Comparison of ENCODE assay signal across 8 mouse cellular contexts in genomic region chr9:106884996-106885900, GRCm38 (mm10). TPM values are rescaled to one million over a fixed set of nuclear protein-coding genes. Genes with fewer than 3 reads are reported as not detected.
DNase-seq lines count a peak whose midpoint lies in the region; ATAC-seq and TF ChIP-seq lines count a peak whose summit lies in the region.

No protein-coding gene starts in this region.

- H3K9me3 ChIP-seq in hindbrain, embryonic 16.5 days (ENCODE audit: control insufficient read depth, low read length): no peaks in the 10 kb centered on the region
- no peaks in the 10 kb centered on the region for H3K9me3 ChIP-seq in midbrain, embryonic 15.5 days

- peaks cover 11% of the 10 kb centered on the region for H3K4me1 ChIP-seq in heart, adult 2 months (ENCODE audit: control insufficient read depth, insufficient read depth, low read length)
- peaks cover 45% of the 10 kb centered on the region for H3K4me1 ChIP-seq in hindbrain, embryonic 16.5 days (ENCODE audit: control insufficient read depth, insufficient read depth, low read depth, low read length)
- peaks cover 61% of the 10 kb centered on the region for H3K4me1 ChIP-seq in midbrain, embryonic 15.5 days

- peak overlapping the region; percentile 65 for H3ac ChIP-seq in C2C12 (ENCODE audit: control insufficient read depth, insufficient read length, low read depth)

- peaks cover 7% of the 10 kb centered on the region; the same call in 1 of the 2 replicates for H3K36me3 ChIP-seq in heart, adult 2 months (ENCODE audit: control insufficient read depth, insufficient read depth, low read length)
- H3K36me3 ChIP-seq in C2C12 (ENCODE audit: control insufficient read depth, insufficient read depth): peaks cover 52% of the 10 kb centered on the region
- H3K36me3 ChIP-seq in hindbrain, embryonic 16.5 days (ENCODE audit: control insufficient read depth, insufficient read depth, low read length): peaks cover 31% of the 10 kb centered on the region
- H3K36me3 ChIP-seq in midbrain, embryonic 15.5 days (replicated peaks): peaks cover 31% of the 10 kb centered on the region

- 0 out of 2 replicates have a peak, but pooled peaks cover 2% of the 10 kb centered on the region for H3K79me2 ChIP-seq in heart, adult 2 months (replicated peaks; ENCODE audit: control insufficient read depth, insufficient read depth, low read length)
- peaks cover 58% of the 10 kb centered on the region for H3K79me2 ChIP-seq in C2C12 (ENCODE audit: control insufficient read depth, insufficient read depth)

- peak overlapping the region; percentile 95 for H3K9ac ChIP-seq in heart, adult 2 months (ENCODE audit: low read depth, low read length)
- H3K9ac ChIP-seq in hindbrain, embryonic 16.5 days (ENCODE audit: low read depth, low read length): peak overlapping the region; percentile 98
- peak overlapping the region; percentile 94 for H3K9ac ChIP-seq in midbrain, embryonic 15.5 days

- no peak for TF ChIP-seq EP300 in heart, adult 2 months (IDR thresholded peaks at IDR 0.05; ENCODE audit: insufficient read depth, low read depth, low read length)

- H3K4me3 ChIP-seq in heart, adult 2 months: peak overlapping the region; percentile 77
- H3K4me3 ChIP-seq in C2C12 (ENCODE audit: insufficient read depth, poor library complexity, severe bottlenecking): peak overlapping the region; percentile 60
- peak overlapping the region; percentile 90 for H3K4me3 ChIP-seq in hindbrain, embryonic 16.5 days (ENCODE audit: low read length)
- H3K4me3 ChIP-seq in midbrain, embryonic 15.5 days: peak overlapping the region; percentile 92

- no peak for DNase-seq in heart, adult 2 months
- DNase-seq in heart, postnatal 14 days: no peak
- DNase-seq in embryo, embryonic 11 days: peak; percentile 66
- DNase-seq in yolk sac, embryonic 10.5 days (ENCODE audit: low spot score): no peak

- 50% methylated on average over 44 of the region's 44 CpGs for WGBS in heart, adult 2 months
- WGBS in hindbrain, embryonic 16.5 days: 17% methylated on average over 44 of the region's 44 CpGs
- 21% methylated on average over 44 of the region's 44 CpGs for WGBS in midbrain, embryonic 15.5 days

- H3K27ac ChIP-seq in heart, adult 2 months: no peak overlapping the region
- peak overlapping the region; percentile 92; the same call in 1 of the 2 replicates for H3K27ac ChIP-seq in hindbrain, embryonic 16.5 days (ENCODE audit: low read depth, low read length)
- H3K27ac ChIP-seq in midbrain, embryonic 15.5 days: peak overlapping the region; percentile 93

- no peak for TF ChIP-seq CTCF in heart, adult 2 months (IDR thresholded peaks at IDR 0.05)
- no peak for TF ChIP-seq CTCF in C2C12 (IDR thresholded peaks at IDR 0.05; ENCODE audit: control insufficient read depth, insufficient read depth, insufficient read length)

- peaks cover 44% of the 10 kb centered on the region for H3K79me3 ChIP-seq in C2C12 (ENCODE audit: low read depth)

- TF ChIP-seq POLR2A in heart, adult 2 months (IDR thresholded peaks at IDR 0.05; ENCODE audit: insufficient read depth, low read depth, low read length): no peak

- no peak for ATAC-seq in hindbrain, embryonic 16.5 days
- ATAC-seq in midbrain, embryonic 15.5 days (replicated peaks): no peak
- ATAC-seq in monocyte, adult 5-6 weeks (replicated peaks; ENCODE audit: insufficient number of reproducible peaks, low FRiP score, low TSS enrichment, poor library complexity, severe bottlenecking): no peak

- H3K27me3 ChIP-seq in heart, adult 2 months (ENCODE audit: control insufficient read depth, insufficient read depth, low read length): no peaks in the 10 kb centered on the region
- H3K27me3 ChIP-seq in C2C12 (ENCODE audit: control insufficient read depth, insufficient read depth, insufficient read length): no peaks in the 10 kb centered on the region
- H3K27me3 ChIP-seq in hindbrain, embryonic 16.5 days (replicated peaks; ENCODE audit: control insufficient read depth, insufficient read depth, low read length): no peaks in the 10 kb centered on the region
- no peaks in the 10 kb centered on the region for H3K27me3 ChIP-seq in midbrain, embryonic 15.5 days (replicated peaks)

- intact Hi-C loops in heart, adult 2 months (cut with DNase I): loop anchor here (5.0 kb wide), 1 partner anchor 198 kb away; the partner anchor contains the start of gene Tex264
- intact Hi-C loops in heart, postnatal 14 days (cut with DNase I): loop anchor here (5.0 kb wide), 1 partner anchor 198 kb away; the partner anchor contains the start of gene Tex264

- peak overlapping the region; percentile 94 for H3K4me2 ChIP-seq in hindbrain, embryonic 16.5 days (ENCODE audit: low read length)
- peak overlapping the region; percentile 95 for H3K4me2 ChIP-seq in midbrain, embryonic 15.5 days

TF ChIP-seq in C2C12, 6 proteins besides CTCF, POLR2A, EP300 and RAD21:
- TF ChIP-seq USF1 (IDR thresholded peaks at IDR 0.05; ENCODE audit: low read depth): no peak
- no peak for TF ChIP-seq MYOG (IDR thresholded peaks at IDR 0.05; ENCODE audit: control insufficient read depth, extremely low read depth, insufficient read length)
- no peak for TF ChIP-seq CEBPB (IDR thresholded peaks at IDR 0.05; ENCODE audit: low read depth)
- TF ChIP-seq FOSL1 (IDR thresholded peaks at IDR 0.05; ENCODE audit: insufficient read depth, low read length, poor library complexity, severe bottlenecking): no peak
- no peak for TF ChIP-seq MYOD1 (IDR thresholded peaks at IDR 0.05; ENCODE audit: control insufficient read depth, insufficient read length, low read depth)
- TF ChIP-seq MAX (IDR thresholded peaks at IDR 0.05): no peak

RNA-seq across cellular contexts. Expression of gene Rbm15b, which starts 2.0 kb away (rescaled TPM):
- 10 to 100 TPM; 11.7 to 14.3 TPM for total RNA-seq in heart, adult 2 months (2021)
- polyA plus RNA-seq in heart, adult 2 months (2012; rRNA removed): 3.9 and 5.5 TPM in 2 replicates
- 10 to 100 TPM; 14.3 to 16.3 TPM for total RNA-seq in heart, postnatal 14 days (2021)
- polyA plus RNA-seq in C2C12 (2012; fragmentation: generic; extraction: Trizol): 21.0 TPM
- polyA plus RNA-seq in hindbrain, embryonic 16.5 days (2015; fragmentation: Nextera tagmentation; extraction: Ambion mirVana): 7.9 and 11.8 TPM in 2 replicates
- polyA plus RNA-seq in midbrain, embryonic 15.5 days (2015; fragmentation: Nextera tagmentation; extraction: Ambion mirVana): 17.1 and 21.8 TPM in 2 replicates
- 20.9 to 43.6 TPM (median 26.8 TPM) in 3 replicates for total RNA-seq in monocyte, adult 5-6 weeks (2017)

RNA-seq across cellular contexts. Expression of gene Manf, which starts 6.5 kb away (rescaled TPM):
- total RNA-seq in heart, adult 2 months (2021): 100 to 1,000 TPM; 178 to 202 TPM
- polyA plus RNA-seq in heart, adult 2 months (2012; rRNA removed): 10.1 and 27.3 TPM in 2 replicates
- 100 to 1,000 TPM in 1 of 2 experiments, 10 to 100 TPM in 1; 70.5 to 106 TPM for total RNA-seq in heart, postnatal 14 days (2021)
- 516 TPM for polyA plus RNA-seq in C2C12 (2012; fragmentation: generic; extraction: Trizol)
- 185 and 188 TPM in 2 replicates for polyA plus RNA-seq in hindbrain, embryonic 16.5 days (2015; fragmentation: Nextera tagmentation; extraction: Ambion mirVana)
- 168 TPM in 2 replicates for polyA plus RNA-seq in midbrain, embryonic 15.5 days (2015; fragmentation: Nextera tagmentation; extraction: Ambion mirVana)
- 86.3 to 113 TPM (median 87.6 TPM) in 3 replicates for total RNA-seq in monocyte, adult 5-6 weeks (2017)
